Mouse (Mus musculus) E14TG2a.4 (cell line): ENCODE measurements around the gene Amh.
A peak's percentile ranks its signal among the peaks of the same experiment; 100 is the strongest.

Source experiments
- H3K27me3 ChIP-seq: 2 replicates; pipeline ENCODE4 v1.6.1; 2014; ENCODE audit warnings: low read length, control low read depth; ENCODE audit not compliant: insufficient read depth
- H3K36me3 ChIP-seq: 2 replicates; pipeline ENCODE4 v1.6.1; 2014; ENCODE audit warnings: low read length, control low read depth; ENCODE audit not compliant: insufficient read depth
- H3K4me1 ChIP-seq: replicated peaks from 2 replicates; pipeline ENCODE4 v1.6.1; 2014; ENCODE audit warnings: low read depth, low read length, control low read depth
- H3K4me3 ChIP-seq: replicated peaks from 2 replicates; pipeline ENCODE4 v1.5.1; 2014; ENCODE audit warnings: mild to moderate bottlenecking, low read length
- H3K9me3 ChIP-seq: 2 replicates; pipeline ENCODE4 v1.6.1; 2014; ENCODE audit warnings: low read length, control low read depth
- CTCF ChIP-seq: conservative IDR thresholded peaks from 2 replicates; pipeline ENCODE4 v1.5.1; 2014; ENCODE audit warnings: low read length
- NANOG ChIP-seq: IDR thresholded peaks from 2 replicates; pipeline ENCODE4 v1.6.1; 2014; ENCODE audit warnings: borderline replicate concordance, low read length, mixed read lengths
- POU5F1 ChIP-seq: IDR thresholded peaks from 2 replicates; pipeline ENCODE4 v1.6.1; 2014; ENCODE audit warnings: low read length, borderline replicate concordance

Gene Amh

DNA sequence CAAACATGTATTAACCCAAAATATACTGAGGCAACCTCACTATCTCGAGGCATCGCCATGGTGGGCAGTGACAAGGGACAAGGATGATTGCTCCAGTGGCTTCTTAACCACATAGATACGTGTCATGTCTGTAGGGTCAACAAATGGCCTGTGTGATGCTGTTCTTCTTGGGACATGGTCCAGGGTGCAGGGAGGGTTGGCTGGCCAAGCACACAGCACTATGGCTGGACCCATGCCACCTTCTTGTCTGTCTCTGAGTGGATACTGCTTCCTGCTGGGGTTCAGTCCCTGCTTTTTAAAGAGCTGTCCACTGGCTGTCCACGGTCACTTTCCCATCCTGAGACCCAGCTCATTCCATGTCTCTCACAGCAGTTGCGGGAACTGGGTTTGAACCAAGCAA lies 27.9 kb upstream of the Amh start:
- Histone ChIP-seq H3K27me3 (no peaks in the 10 kb centered on the region), H3K4me1 (peaks cover 41% of the 10 kb centered on the region), H3K9me3 (no peaks in the 10 kb centered on the region), H3K4me3 (no peak overlapping the region), H3K36me3 (peaks cover 100% of the 10 kb centered on the region)
- no peak for TF ChIP-seq POU5F1
- no peak for TF ChIP-seq NANOG
- no peak for TF ChIP-seq CTCF

- H3K9me3 ChIP-seq: no peaks in the 10 kb centered on the region
- H3K4me3 ChIP-seq: no peak overlapping the region
- peaks cover 51% of the 10 kb centered on the region for H3K4me1 ChIP-seq
- TF ChIP-seq CTCF: no peak
- no peak for TF ChIP-seq NANOG
- TF ChIP-seq POU5F1: no peak
- H3K36me3 ChIP-seq: peaks cover 100% of the 10 kb centered on the region
- no peaks in the 10 kb centered on the region for H3K27me3 ChIP-seq
Measured at GRCm38 (mm10) chr10:80779565-80779964, 25.5 kb upstream of the Amh start.

DNA sequence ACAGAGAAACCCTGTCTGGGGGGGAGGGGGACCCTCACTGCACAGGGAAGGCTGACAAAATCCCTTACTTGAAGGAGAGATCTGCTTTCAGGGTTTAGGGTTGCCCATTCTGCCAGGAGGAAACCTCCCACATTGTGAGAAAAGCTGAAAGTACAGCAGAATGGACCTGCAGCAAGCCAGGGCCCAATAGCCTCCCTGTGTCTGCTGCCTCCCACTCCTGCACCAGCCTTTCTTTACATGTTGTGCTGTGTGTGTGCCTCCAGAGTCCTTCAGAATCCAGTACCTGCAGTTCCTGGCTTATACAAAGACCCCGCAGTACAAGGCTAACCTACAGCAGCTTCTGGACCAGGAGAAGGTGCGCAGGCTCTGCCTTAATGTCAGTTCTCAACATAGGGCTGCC lies 20.7 kb upstream of the Amh start:
- Histone ChIP-seq H3K36me3 (peaks cover 99% of the 10 kb centered on the region), H3K9me3 (no peaks in the 10 kb centered on the region), H3K27me3 (no peaks in the 10 kb centered on the region), H3K4me3 (no peak overlapping the region), H3K4me1 (peaks cover 37% of the 10 kb centered on the region)
- no peak for TF ChIP-seq CTCF
- TF ChIP-seq POU5F1: no peak
- no peak for TF ChIP-seq NANOG

DNA sequence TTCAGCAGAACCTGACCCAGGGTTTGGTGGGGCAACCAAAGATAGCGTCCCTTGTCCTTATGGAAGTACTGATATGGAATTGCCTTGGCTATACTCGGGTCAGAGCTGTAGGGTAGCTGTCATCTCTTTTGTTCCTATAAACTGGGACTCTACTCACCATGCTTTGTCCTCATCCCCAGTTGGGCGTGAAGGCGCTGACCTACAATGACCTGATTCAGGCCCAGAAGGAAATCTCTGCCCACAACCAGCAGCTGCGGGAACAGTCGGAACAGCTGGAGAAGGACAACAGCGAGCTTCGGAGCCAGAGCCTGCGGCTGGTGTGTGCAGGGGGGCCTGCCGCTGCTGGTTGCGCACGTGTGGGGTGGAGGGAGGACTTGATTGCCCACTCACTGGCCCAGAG lies 20.2 kb upstream of the Amh start:
- H3K36me3 ChIP-seq: peaks cover 99% of the 10 kb centered on the region
- H3K4me3 ChIP-seq: no peak overlapping the region
- no peaks in the 10 kb centered on the region for H3K27me3 ChIP-seq
- TF ChIP-seq POU5F1 (no peak), CTCF (no peak), NANOG (no peak)
- H3K4me1 ChIP-seq: peaks cover 37% of the 10 kb centered on the region
- H3K9me3 ChIP-seq: no peaks in the 10 kb centered on the region

GRCm38 (mm10) chr10:80785963-80786362 lies 19.1 kb upstream of the Amh start:
- Histone ChIP-seq H3K36me3 (peaks cover 99% of the 10 kb centered on the region), H3K4me3 (no peak overlapping the region), H3K27me3 (no peaks in the 10 kb centered on the region), H3K4me1 (peaks cover 47% of the 10 kb centered on the region), H3K9me3 (no peaks in the 10 kb centered on the region)
- TF ChIP-seq POU5F1 (no peak), NANOG (no peak), CTCF (no peak)

DNA sequence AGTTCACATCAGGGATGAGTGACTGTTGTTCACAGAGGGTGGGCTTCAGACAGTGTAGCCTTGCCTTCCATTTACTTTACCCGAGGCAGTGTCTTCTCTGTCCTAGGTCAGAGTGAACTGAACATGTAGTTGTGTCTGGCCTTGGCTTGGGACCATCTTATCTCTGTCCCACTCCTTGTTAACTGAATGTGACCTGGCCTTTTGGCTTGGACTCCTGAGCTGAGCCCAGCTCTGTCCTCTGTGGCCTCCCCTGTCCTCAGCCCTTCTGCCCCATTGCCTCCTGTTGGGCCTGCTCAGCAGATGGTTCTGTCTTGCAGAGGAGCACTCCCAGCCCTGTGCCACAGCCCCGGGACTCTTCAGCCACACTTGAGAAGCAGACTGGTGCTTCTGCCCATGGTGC lies 17.5 kb upstream of the Amh start:
- no peak for TF ChIP-seq CTCF
- no peak for TF ChIP-seq NANOG
- TF ChIP-seq POU5F1: no peak
- Histone ChIP-seq H3K27me3 (no peaks in the 10 kb centered on the region), H3K36me3 (peaks cover 91% of the 10 kb centered on the region), H3K4me3 (no peak overlapping the region), H3K4me1 (peaks cover 51% of the 10 kb centered on the region), H3K9me3 (no peaks in the 10 kb centered on the region)

DNA sequence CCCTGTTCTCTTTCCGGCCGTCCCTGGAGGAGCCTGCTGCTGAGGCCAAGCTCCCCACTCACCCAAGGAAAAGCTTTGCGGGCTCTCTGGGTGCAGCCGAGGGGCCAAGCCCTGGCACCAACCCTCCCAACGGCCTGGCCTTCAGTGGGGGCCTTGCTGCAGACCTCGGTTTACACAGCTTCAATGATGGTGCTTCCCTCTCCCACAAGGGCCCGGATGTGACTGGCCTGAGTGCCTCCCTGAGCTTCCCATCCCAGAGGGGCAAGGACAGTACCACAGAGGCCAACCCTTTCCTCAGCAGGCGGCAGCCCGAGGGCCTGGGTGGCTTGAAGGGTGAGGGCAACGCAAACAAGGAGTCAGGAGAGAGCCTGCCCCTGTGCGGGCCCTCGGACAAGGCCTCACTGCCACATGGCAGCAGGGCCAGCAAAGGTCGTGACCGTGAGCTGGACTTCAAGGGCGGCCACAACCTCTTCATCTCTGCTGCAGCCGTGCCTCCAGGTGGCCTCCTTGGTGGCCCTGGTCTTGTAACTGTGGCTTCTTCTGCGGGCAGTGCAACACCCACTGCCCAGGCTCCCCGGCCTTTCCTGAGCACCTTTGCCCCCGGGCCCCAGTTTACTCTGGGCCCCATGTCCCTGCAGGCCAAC lies 14.2 kb upstream of the Amh start:
- Histone ChIP-seq H3K4me3 (peak overlapping the region; percentile 66), H3K27me3 (no peaks in the 10 kb centered on the region), H3K9me3 (no peaks in the 10 kb centered on the region), H3K4me1 (peaks cover 70% of the 10 kb centered on the region), H3K36me3 (peaks cover 91% of the 10 kb centered on the region)
- no peak for TF ChIP-seq CTCF
- TF ChIP-seq POU5F1: no peak
- no peak for TF ChIP-seq NANOG

DNA sequence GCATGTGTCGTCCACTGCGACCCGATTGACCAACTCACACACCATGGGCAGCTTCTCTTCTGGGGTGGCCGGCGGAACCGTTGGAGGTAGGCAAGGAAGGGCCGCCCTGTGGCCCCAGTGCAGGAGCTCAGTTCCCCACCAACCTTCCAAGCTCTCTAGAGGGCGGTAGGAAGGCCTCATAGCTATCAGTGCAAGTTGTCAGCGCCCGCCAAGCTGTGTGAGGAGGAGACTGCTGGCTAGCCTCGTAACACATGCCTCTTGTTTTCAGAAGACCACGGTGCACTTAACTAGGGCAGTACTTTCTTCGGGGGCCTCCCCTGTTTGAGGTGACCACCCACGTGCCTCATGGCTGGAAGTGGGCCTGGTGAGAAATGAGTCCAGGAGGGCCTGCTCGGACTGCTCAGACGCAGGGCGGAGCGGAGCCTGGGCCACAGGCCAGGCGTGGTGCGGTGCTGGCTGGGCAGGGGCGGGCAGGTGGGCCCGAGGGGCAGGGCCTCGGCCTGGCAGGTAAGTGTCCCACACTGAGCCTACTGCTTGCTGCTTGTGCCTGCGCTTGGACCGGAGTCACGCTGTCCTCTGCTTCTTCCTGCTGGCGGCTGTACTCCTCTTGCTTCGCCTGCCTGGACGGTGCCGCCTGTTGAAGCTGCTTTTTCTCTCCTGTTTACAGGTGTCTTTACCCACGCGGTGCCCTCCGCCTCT lies 13.4 kb upstream of the Amh start:
- no peaks in the 10 kb centered on the region for H3K9me3 ChIP-seq
- peaks cover 71% of the 10 kb centered on the region for H3K4me1 ChIP-seq
- no peaks in the 10 kb centered on the region for H3K27me3 ChIP-seq
- TF ChIP-seq POU5F1 (no peak), NANOG (no peak), CTCF (no peak)
- H3K36me3 ChIP-seq: peaks cover 91% of the 10 kb centered on the region
- H3K4me3 ChIP-seq: peak overlapping the region; percentile 66
